Mouse (Mus musculus) ES-Bruce4 (cell line): ENCODE measurements around the gene Psip1. TPM values are rescaled to one million over a fixed set of nuclear protein-coding genes. Genes with fewer than 3 reads are reported as not detected.

ENCODE experiments used
- H3K27ac ChIP-seq: 2 replicates; pipeline ENCODE4 v1.5.1; 2012; ENCODE audit warnings: low read length, inconsistent platforms; ENCODE audit not compliant: insufficient read depth
- H3K27me3 ChIP-seq: 2 replicates; pipeline ENCODE4 v1.6.1; 2012; ENCODE audit warnings: mild to moderate bottlenecking, low read length, inconsistent platforms; ENCODE audit not compliant: control insufficient read depth, poor library complexity, insufficient read depth, severe bottlenecking
- H3K36me3 ChIP-seq: 2 replicates; pipeline ENCODE4 v1.6.1; 2012; ENCODE audit warnings: inconsistent platforms, mild to moderate bottlenecking, low read length, moderate library complexity; ENCODE audit not compliant: control insufficient read depth, poor library complexity, insufficient read depth, severe bottlenecking
- H3K4me1 ChIP-seq: one replicate; pipeline ENCODE4 v1.8.1; 2011; ENCODE audit warnings: low read length; ENCODE audit not compliant: control insufficient read depth, insufficient read depth
- H3K4me3 ChIP-seq: 2 replicates; pipeline ENCODE4 v1.5.1; 2011; ENCODE audit warnings: low read depth, mild to moderate bottlenecking, low read length
- H3K9ac ChIP-seq: 2 replicates; pipeline ENCODE4 v1.6.1; 2012; ENCODE audit warnings: low read depth, mild to moderate bottlenecking, inconsistent platforms; ENCODE audit not compliant: poor library complexity, severe bottlenecking
- H3K9me3 ChIP-seq: replicated peaks from 2 replicates; pipeline ENCODE4 v1.6.1; 2012; ENCODE audit warnings: mild to moderate bottlenecking, low read length, inconsistent platforms; ENCODE audit not compliant: control insufficient read depth, poor library complexity, insufficient read depth, severe bottlenecking
- CTCF ChIP-seq: IDR thresholded peaks from one replicate; pipeline ENCODE4 v1.8.1; 2011; ENCODE audit warnings: low read depth, low read length
- EP300 ChIP-seq: IDR thresholded peaks from 2 replicates; pipeline ENCODE4 v1.6.1; 2011; ENCODE audit warnings: low read depth, low read length; ENCODE audit not compliant: insufficient read depth
- POLR2A ChIP-seq: IDR thresholded peaks from one replicate; pipeline ENCODE4 v1.8.1; 2011; ENCODE audit warnings: low read length; ENCODE audit not compliant: insufficient read depth
- polyA plus RNA-seq: library from polyadenylated mRNA; stranded (reverse); fragments of >200 nt; gene quantifications from 2 replicates; pipeline ENCODE4 v1.2.4, GENCODE M21; 2011; ENCODE audit warnings: low read depth; ENCODE audit not compliant: missing spikeins, insufficient read depth, insufficient read length

Gene Psip1
- polyA plus RNA-seq, 1 experiment = 464 TPM

GRCm38 (mm10) chr4:83409867-83410505 lies 76.3 kb downstream of the Psip1 start:
- H3K27me3 ChIP-seq = no peaks in the 10 kb centered on the region
- no peak overlapping the region for H3K27ac ChIP-seq
- H3K9me3 ChIP-seq = peaks cover 5% of the 10 kb centered on the region; the same call in 1 of the 2 replicates
- no peak overlapping the region for H3K4me3 ChIP-seq
- no peak for TF ChIP-seq EP300
- TF ChIP-seq POLR2A = no peak
- no peak for TF ChIP-seq CTCF
- H3K36me3 ChIP-seq = no peaks in the 10 kb centered on the region
- no peak overlapping the region for H3K9ac ChIP-seq
- H3K4me1 ChIP-seq = peaks cover 5% of the 10 kb centered on the region

- Histone ChIP-seq H3K4me1 (peaks cover 2% of the 10 kb centered on the region), H3K9me3 (peaks cover 11% of the 10 kb centered on the region), H3K4me3 (no peak overlapping the region), H3K27ac (no peak overlapping the region), H3K36me3 (no peaks in the 10 kb centered on the region), H3K27me3 (no peaks in the 10 kb centered on the region), H3K9ac (no peak overlapping the region)
- TF ChIP-seq EP300 = no peak
- no peak for TF ChIP-seq POLR2A
- no peak for TF ChIP-seq CTCF
These were observed 78.6 kb downstream of the Psip1 start for GRCm38 (mm10) chr4:83407688-83408087.

Other genes starting within 250 kb of the Psip1 start
- 36.8 and 48.9 TPM in 2 replicates for gene Ttc39b, start 162.2 kb downstream of the Psip1 start, polyA plus RNA-seq
- gene Snapc3, start 68.7 kb downstream of the Psip1 start, polyA plus RNA-seq = 48.6 and 52.3 TPM in 2 replicates
- gene Ccdc171, start 39.1 kb upstream of the Psip1 start, polyA plus RNA-seq = 8.7 and 9.2 TPM in 2 replicates